Mouse (Mus musculus) embryo, embryonic 9.5 days (tissue): Measurements from ENCODE around the gene Mrpl52.
A peak's percentile ranks its signal among the peaks of the same experiment; 100 is the strongest.

ENCODE experiments used
- DNase-seq: peaks from one replicate; pipeline ENCODE4 v3.0.0-alpha.2; 2017; ENCODE audit errors: extremely low spot score

Gene Mrpl52

GRCm38 (mm10) chr14:54472671-54473070 is 46.0 kb downstream of the Mrpl52 start:
- DNase-seq, result no peak

DNA sequence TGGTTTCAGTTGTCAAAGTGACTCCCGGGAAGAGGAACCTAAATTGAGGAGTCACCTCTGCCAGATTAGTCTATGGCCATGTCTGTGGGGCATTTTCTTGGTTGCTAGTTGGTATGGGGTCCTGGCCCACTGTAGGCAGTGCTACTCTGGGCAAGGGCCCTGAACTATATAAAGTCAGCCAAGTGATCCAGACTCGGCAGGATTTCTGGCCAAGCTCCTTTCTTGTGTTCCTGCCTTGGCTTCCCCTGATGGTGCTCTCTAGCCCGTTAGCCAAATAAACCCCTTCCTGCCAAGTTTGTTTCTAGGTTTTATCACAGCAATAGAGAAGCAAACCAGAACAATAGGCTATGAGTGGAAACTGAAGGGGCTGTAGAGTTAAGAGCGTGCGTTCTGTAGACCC is 48.0 kb downstream of the Mrpl52 start:
- no peak for DNase-seq

- peak; percentile 83 for DNase-seq
Measured at GRCm38 (mm10) chr14:54475941-54476844, 49.5 kb downstream of the Mrpl52 start, which contains the start of gene Rem2. TSS of gene Rem2 (plus strand) at chr14:54476100.

- no peak for DNase-seq
Measured at GRCm38 (mm10) chr14:54477172-54477909, 50.6 kb downstream of the Mrpl52 start.
